Mouse (Mus musculus): ENCODE data around the gene Fitm2. TPM values are rescaled to one million over a fixed set of nuclear protein-coding genes. Genes with fewer than 3 reads are reported as not detected.

Fitm2 gene
- 1 to 10 TPM; 1.3 to 1.4 TPM for total RNA-seq (2023)

GRCm38 (mm10) chr2:163472466-163472851 is at the start of gene Fitm2:
TSS of gene Fitm2 (minus strand) at chr2:163472629.

DNA sequence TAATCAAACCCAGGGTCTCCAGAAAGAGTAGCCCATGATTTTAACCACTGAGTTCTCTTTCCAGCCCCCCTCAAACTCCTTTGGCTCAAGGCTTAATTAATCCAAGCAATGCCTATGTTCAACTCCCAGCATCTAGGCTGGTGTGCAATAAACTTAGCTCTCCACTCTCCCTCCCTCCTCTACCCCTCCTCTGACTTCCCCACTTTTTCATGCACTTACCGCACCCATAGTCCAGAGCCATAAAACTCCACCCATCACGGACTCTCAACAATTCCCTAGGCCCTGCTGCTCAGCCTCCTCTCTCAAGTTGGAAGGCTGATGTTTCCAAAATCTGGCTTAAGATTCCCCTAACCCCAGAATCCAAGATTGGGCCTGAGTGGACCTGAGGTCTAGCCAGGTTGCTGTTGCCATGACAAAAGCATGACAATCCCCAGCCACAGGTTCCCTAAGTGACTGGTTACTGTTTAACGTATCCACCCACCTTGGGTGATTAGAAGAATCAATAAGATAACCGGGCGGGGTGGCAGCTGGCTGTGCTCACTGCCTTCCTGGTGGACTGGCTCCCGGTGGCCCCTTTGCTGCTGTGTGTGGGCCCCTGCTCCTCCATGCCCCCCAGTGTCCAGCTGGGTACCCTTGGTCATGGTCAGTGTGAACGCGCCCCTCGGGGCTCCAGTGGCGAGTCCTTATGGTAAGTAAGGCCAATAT is 34.0 kb upstream of the Fitm2 start, which contains the start of gene Hnf4a:
Gene Hnf4a (plus strand): TSS at position 509 of the 705 bp plus-strand sequence.

DNA sequence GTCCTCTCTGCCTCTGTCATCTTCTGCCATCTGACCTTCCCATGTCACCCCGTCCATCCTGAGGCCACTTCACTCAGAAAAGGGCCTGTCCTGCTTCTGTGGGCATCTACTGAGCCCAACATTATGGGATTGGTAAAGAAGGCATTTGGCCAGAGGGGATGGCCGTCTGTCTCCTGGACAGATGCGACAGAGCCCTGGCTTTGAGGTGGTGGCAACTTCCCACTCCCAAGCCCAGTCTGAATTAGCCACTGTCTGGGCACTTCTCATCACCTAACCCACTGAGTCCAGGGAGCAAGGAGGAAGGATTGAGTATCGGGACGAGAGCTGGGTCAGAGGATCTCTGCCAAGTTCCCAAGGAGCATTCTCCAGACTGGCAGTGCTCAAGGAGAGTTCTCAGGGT is 19.6 kb upstream of the Fitm2 start, which contains the start of gene R3hdml:
Gene R3hdml (plus strand): TSS at position 301 of the 400 bp plus-strand sequence.

GRCm38 (mm10) chr2:163438246-163438618 is 34.2 kb downstream of the Fitm2 start, which contains the start of gene Gdap1l1:
TSS of gene Gdap1l1 (plus strand) at chr2:163438476.

GRCm38 (mm10) chr2:163424597-163424996 is 47.8 kb downstream of the Fitm2 start, which contains the start of gene Oser1:
TSS of gene Oser1 (minus strand) at chr2:163424697.

Other genes starting within 250 kb of the Fitm2 start
- not detected for gene Jph2, start 74.6 kb downstream of the Fitm2 start, total RNA-seq (2023)
- 10 to 100 TPM; 82.7 to 99.8 TPM for gene Oser1, start 47.9 kb downstream of the Fitm2 start, total RNA-seq (2023)
- gene Gdap1l1, start 34.2 kb downstream of the Fitm2 start, total RNA-seq (2023): not detected
- not detected for gene R3hdml, start 19.7 kb upstream of the Fitm2 start, total RNA-seq (2023)
- under 1 TPM; 0.07 to 0.09 TPM for gene Hnf4a, start 34.2 kb upstream of the Fitm2 start, total RNA-seq (2023)
- gene Ttpal, start 129.7 kb upstream of the Fitm2 start, total RNA-seq (2023): 10 to 100 TPM; 44.0 to 48.8 TPM
- 100 to 1,000 TPM; 418 to 463 TPM for gene Serinc3, start 172.5 kb upstream of the Fitm2 start, total RNA-seq (2023)
- gene Pkig, start 185.8 kb upstream of the Fitm2 start, total RNA-seq (2023): 10 to 100 TPM; 23.2 to 31.6 TPM

Measured in neutrophil, adult 59 days (primary cell).